Mouse (Mus musculus): Measurements from ENCODE around the gene Nxpe4.
"Not testable (repeated sequence)": the region's sequence is repeated elsewhere in the genome, so short reads cannot be mapped to it uniquely, and the experiment has no call there.

The Nxpe4 gene

DNA sequence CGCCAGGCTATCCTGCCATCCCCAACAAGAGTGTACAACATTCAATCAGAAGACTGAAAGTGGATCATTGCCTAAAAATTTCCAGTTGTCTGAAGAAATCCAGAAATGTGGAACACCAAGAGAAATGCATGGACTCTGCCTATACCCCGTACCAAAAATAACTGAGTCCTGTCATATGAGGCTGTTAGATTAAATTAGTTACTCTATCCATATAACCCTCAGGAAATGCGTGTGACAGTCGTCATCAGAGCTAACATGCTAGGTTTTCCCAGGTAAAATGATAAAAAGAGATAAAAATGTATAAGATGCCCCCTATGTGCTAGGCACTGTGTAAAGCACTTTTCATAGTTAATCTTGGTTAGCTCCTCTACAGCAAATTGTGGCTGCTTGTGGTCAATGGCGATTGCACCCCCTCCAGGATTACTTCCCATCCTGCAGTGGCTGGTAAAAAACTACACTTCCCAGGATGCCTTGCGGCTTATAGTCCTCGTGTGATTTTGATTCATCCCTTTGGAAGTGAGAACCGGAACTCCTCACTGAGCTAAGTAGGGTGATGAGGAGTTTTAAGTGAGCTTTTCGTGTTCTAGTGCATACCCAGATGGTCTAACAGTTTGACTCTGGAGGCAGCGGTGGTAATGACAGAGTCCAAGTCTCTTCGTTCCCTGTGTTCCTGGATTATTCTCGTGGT lies at the start of gene Nxpe4:
Gene Nxpe4, plus strand, starts transcription at position 519 of the 688 bp plus-strand sequence.
- peak; percentile 76 to 85 for DNase-seq

GRCm38 (mm10) chr9:48126815-48127214 lies 35.0 kb upstream of the Nxpe4 start:
- no peak for DNase-seq

DNA sequence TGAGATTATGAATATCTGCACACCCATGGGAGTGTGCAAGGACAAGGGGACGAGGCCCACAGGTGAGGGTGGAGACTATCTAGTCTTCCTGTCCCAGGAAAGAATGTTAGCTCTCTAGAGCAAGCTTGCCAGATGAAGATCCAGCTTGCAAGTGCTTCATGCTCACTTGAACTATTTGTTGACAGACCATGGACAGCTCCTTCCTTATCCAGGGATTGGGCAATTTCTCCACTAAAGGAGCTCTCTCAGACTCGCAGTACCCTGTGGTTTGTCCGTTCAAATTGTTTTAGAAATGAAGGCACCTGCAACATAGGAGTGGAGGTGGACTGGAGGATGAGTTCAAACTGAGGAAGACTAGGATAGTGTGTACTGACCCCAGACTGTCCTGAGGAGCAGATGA lies 24.3 kb upstream of the Nxpe4 start:
- DNase-seq, result peak; percentile 12 to 27

DNA sequence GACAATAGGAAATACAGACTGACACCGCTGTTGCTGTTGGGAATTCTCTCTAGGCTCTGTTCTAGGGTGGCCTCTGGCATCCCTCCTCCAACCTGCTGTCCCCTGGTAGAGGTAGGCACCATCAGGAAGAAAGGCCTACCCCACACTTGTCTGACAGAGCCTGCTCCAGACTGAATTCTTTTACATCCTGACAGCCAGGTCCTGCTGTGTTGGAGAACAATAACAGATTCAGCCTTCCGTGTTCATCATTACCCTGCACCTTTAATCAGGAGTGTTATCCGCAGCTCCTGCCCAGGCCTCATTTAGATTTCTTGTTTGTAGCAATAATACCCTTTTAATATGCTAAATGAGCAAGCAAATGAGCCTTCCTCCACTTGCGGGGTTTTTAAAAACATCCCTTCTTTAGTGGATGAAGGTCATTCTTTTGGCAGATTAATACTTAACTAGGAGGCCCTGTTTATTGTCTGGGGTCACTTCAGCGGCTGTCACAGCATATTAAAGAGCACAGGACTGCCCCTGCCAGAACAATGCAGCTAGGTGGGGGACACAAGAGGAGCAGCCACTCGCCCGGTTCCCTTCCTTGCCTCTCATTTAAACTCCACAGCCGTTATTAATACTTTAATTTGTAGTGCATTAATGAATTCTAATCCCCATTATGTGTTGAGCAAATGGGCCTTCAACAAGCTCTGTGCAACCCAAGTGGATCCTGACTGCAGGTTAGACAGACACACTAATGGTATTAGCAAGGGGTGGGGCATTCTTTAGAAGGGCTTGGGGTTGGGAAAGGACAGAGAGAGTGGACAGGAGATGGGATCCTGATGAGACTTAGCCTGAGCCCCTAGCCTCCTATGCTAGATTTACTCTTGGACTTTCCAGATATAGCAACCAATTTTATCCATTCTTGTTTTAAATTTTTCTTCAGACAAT lies 21.1 kb upstream of the Nxpe4 start:
- no peak for DNase-seq

- DNase-seq, result no peak
Observed at GRCm38 (mm10) chr9:48142646-48143045, 19.2 kb upstream of the Nxpe4 start.

DNA sequence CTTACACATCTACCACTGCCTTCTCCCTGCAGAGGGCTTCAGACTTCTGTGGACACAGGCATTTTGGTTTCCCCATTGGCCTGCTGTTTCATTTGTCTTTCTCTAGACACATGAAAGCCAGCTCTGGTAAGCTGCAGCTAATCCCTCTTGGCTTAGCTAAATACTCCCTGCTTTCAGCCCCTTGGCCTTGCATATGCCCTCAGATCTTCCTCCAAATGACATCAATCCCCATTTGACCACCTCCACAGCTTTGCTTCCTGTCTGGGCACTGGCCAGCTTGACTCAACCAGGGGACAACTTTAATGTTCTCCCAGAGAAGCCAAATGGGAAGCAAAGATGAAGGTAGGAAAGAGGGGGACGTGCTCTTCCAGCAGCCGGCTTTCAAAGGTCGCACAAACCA lies 15.1 kb upstream of the Nxpe4 start:
- DNase-seq, result peak; percentile 3 to 22

DNA sequence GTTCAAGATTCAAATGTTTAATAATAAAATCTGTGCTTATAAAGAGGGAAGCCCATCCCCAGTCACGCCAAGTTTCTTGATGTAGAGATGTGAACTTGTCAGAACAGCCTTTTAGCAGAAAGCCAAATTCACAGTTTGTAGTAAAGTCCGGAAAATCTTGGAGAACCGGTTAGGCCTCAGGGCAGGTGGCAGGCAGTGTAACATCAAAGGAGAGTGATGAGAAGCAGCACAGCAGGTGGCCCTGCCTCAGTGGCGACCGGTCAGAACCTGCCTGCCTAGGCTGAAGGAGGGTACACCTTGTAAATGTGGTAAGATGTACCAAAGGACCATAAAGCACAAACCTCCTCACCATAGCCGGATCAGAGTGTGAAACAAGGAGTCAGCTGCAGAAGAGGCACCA lies 4.7 kb downstream of the Nxpe4 start:
- DNase-seq, result not testable (repeated sequence)

DNA sequence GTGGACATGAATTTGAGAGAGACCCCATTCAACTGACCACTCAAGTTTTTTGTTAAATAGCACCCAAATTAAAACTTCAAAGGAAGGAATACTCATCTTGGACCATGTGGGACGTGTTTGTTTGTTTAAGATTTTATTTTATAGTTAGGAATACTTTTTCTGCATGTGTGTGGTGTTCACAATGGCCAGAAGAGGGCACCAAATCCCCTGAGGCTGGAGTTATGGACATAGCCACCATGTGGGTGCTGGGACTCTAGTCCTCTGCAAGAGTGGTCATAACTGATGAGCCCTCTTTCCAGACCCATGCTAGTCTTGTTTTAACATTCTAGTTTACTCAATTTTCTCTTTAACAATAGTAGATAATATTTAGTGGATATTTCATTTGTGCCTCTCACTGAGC lies 14.9 kb downstream of the Nxpe4 start:
- peak in 1 of 2 experiments; percentile 14 for DNase-seq

DNA sequence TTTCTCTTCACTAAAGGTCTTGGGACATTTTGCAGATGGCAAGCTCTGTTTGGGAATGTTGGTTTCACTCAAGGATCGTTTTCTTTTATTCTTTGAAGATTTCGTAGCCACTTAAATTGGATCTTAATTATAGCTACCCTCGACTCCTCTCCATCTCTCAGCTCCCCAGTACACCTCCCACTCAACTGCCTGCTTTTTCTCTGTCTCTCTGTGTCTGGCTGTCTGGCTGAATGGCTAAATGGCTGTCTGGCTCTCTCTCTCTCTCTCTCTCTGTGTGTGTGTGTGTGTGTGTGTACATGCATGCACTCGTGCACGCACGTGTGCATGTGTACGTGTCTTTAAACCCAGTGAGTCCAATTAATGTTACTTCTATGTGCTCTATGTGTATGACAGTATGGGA lies 19.5 kb downstream of the Nxpe4 start:
- no peak for DNase-seq

DNA sequence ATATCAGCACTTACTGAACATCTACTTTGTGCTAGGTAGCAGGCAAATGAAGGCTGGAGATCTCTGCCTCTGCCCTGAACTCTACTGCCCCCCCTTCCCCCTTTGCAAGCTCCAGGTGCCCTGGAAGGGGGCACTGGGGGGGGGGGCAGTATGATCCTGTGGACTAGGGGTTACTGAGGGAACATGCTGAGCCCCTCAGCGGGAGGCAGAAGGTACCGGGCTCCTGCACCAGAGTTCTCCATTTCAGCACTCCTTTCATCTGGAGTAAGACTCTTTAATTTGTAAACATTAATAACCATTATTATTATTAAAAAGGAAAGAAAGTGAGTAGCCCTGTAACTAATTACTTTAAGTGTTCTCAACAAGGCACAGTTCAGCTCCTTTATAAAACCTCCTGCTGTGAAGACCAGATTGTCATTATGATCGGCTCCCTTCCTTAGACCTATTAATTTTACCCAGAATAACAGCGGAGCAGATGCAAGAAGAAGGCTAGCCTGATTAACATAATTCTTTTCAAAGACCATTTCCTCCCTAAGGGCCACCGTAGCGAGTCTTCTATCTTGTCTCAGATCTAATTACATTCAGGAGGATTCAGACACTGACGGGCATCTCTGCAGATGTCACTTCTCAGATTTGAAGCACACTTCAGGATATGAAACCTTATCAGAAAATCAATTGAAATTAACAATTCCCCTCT lies 21.0 kb downstream of the Nxpe4 start:
- DNase-seq, result no peak

DNA sequence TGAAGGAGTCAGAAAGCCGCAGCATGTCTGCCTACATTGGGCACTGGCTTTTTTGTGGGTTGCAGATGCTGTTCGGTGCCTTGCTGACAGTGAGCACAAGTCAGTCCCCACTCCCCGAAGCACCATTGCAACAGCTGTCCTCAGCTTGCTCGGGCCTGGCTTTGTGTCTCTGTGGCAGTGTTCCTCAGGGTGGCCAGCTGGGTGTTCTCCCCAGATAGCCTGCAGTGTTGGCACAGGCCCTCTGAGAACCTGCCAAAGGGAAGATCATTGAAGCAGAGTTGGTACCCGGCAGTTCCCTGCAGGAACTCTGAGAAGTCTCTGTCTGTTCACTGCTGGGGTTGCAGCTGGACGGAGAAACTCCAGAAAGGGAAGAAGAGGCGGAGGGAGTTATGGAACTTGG lies 22.5 kb downstream of the Nxpe4 start:
- DNase-seq, result no peak

GRCm38 (mm10) chr9:48188854-48189253 lies 27.0 kb downstream of the Nxpe4 start:
- no peak for DNase-seq

- no peak for DNase-seq
Observed at GRCm38 (mm10) chr9:48197458-48197884, 35.6 kb downstream of the Nxpe4 start.

DNA sequence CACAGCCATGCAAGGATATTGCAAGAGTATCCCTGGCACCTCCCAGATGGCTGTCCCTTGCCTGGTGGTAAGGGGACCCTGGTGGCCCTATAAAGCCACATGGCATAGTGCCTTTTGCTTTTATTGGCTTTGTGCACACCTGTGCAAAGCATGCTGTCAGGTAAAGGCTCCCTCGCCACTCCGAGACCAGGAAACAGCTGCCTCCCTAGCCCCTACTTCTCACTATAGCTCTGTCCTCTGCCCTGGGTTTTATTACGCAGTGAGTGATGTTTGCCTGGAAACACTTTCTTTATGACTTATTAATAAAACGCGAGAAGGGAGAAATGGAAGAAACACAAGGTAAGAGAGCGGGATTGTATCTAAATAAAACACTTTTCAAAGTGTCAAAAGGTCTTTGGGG lies 49.1 kb downstream of the Nxpe4 start:
- DNase-seq, result no peak

DNA sequence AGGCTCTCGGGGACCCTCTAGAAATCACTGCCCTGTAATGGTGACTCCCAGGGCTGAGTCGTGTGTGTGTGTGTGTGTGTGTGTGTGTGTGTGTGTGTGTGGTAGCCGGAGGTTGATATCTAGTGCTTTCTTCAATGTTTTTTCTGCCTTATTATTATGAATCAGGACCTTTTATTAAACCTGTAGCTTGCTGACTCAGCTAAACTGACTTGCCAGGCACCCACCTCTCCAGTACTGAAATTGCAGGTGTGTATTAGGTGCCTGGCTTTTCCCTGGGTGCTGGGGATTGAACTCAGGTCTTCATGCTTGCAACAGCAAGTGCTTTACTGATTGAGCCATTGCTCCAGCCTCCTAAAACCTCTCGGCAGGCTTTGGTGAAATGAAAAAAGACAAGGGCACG lies 50.1 kb downstream of the Nxpe4 start:
- no peak for DNase-seq

DNA sequence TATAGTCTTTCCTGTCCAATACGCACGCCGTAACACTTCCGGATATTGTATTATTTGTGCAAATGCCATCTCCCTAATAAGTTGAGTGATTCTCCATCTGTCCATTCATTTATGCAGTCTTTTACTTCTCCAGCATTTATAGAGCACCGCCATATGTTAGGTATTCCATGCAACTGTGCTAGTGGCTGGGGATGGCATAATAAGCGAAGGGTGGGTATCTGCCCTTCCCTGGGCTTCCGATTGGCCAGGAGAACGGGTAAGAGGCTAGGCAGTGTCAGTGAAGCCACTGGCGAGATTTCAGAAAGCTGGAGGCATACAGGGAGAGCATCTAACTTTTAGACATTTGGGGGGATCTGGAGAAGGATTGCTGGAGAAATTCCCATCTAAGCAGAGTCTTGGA lies 52.9 kb downstream of the Nxpe4 start:
- DNase-seq, result no peak

DNA sequence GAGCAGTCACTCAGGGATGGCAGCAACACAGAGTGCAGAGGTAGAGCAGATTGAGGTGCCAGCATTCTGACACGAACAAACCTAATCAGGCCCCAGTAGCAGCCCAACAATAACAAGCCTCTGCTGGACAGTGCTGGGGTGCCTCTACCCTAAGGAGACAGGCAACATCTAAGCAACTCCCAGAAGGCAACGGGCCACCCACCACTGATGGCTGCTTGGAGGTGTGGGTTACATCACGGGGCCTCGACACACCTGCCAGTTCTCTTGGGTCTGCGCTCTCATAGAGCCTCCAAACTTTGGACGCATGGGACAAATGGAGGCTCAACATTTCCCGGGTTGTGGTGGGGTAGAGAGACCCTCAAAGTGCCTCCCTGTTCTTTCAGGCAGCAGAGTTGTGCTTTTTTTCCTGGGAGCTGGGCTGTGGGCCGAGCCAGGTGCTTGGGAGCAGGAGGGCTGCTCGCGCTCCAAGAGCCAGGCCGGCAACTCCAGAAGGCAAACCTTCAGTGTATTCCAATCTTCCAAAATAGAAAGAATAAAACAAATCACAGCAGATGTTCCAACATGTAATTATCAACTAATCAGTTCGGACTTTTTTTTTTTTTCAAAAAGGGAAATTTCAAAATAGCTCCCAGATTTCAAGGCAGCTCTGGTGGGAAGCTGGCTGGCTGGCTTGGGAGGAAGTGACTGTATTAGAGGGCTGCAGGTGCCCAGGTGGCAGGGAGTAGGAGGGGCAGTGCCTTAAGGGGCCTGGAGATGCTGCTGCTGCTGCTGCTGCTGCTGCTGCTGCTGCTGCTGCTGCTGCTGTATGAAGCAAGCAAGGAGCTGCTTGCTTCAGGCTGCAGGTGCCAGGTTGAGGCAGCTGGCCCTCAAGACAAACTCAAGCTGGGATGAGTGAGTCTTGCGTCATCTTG lies 54.5 kb downstream of the Nxpe4 start:
- no peak for DNase-seq

DNA sequence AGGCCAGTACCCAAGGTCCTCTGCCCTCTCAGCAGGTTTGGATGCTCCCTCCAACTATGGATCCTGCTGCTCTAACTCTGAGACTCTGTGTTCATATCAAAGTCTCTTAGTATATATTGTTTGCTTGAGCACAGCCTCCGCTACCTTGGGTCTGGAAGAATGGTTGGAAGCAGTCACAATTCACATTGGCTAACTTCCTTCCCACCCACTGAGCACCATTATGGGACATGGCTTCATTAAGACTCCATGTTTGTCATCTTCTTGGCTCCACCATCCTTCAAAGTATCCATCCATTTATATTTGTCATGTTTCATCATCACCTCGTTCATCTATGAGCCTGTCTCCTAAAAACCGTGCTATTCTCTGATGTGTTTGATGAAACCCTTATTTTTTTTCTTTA lies 68.9 kb downstream of the Nxpe4 start:
- DNase-seq, result no peak

- DNase-seq, result no peak
Observed at GRCm38 (mm10) chr9:48236455-48236854, 74.6 kb downstream of the Nxpe4 start.

GRCm38 (mm10) chr9:48238153-48238755 lies 76.4 kb downstream of the Nxpe4 start:
- DNase-seq, result peak; percentile 49 to 55

DNA sequence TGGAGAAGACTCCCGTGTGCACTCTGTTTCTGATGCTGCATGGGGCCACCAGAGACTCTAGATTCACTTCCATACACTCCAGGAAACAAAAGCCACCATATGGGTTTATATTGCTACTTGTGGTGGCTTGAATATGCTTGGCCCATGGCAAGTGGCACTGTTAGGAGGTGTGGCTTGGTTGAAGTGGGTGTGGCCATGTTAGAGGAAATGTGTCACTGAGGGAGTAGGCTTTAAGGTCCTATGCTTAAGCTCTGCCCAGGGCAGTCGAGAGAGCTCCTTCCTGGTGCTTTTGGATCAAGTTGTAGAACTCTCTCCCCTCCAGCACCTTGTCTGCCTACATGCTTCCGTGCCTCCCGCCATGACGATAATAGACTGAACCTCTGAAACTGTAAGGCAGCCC lies 77.6 kb downstream of the Nxpe4 start:
- no peak for DNase-seq

GRCm38 (mm10) chr9:48240431-48240830 lies 78.6 kb downstream of the Nxpe4 start:
- no peak for DNase-seq

Data from kidney, postnatal 4 days (tissue).